Mouse (Mus musculus): ENCODE measurements around the gene Prr12.
A peak's percentile ranks its signal among the peaks of the same experiment; 100 is the strongest.

DNA sequence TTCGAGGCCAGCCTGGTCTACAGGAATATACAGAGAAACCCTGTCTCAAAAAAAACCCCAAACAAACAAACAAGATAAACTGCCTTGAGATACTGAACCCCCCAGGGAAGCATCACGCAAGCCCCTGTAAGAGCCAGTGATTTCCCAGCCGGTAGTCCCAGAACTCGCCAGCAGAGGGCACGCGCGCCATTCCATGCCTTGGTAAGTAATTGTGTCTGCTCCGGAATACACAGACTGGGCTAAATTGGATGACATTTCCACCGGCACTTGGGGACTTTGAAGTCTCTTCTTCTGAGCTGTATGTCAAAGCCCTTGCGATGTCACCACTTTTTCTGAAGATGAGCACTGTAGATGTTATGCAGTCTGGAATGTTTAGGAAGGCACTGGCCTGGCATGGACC lies 27.2 kb upstream of the Prr12 start:
- TF ChIP-seq CTCF (IDR thresholded peaks at IDR 0.05) = peak; percentile 96
- TF ChIP-seq EP300 (IDR thresholded peaks at IDR 0.05) = no peak; the same call in 1 of the 2 replicates
